Mouse (Mus musculus) embryonic facial prominence, embryonic 13.5 days (tissue): ENCODE results near the gene Ppm1g. TPM values are rescaled to one million over a fixed set of nuclear protein-coding genes. Genes with fewer than 3 reads are reported as not detected.

Experiments
- polyA plus RNA-seq: library from polyadenylated mRNA; unstranded; fragments of >200 nt; fragmentation: Nextera tagmentation; extraction: Ambion mirVana; gene quantifications from 2 replicates; pipeline ENCODE4 v1.2.1, GENCODE M21; 2015

Gene Ppm1g
- polyA plus RNA-seq, 1 experiment from 2014 or later = 139 TPM

Other genes starting within 250 kb of the Ppm1g start
- gene Atraid, start 172.4 kb downstream of the Ppm1g start, polyA plus RNA-seq = 123 and 138 TPM in 2 replicates
- gene Slc5a6, start 171.8 kb downstream of the Ppm1g start, polyA plus RNA-seq = 10.2 and 11.8 TPM in 2 replicates
- gene Cad, start 165.9 kb downstream of the Ppm1g start, polyA plus RNA-seq = 27.9 and 30.2 TPM in 2 replicates
- gene Dnajc5g, start 114.4 kb downstream of the Ppm1g start, polyA plus RNA-seq = not detected in 2 replicates
- gene Slc30a3, start 112.5 kb downstream of the Ppm1g start, polyA plus RNA-seq = 0.73 TPM in 1 of 2 replicates, not detected in the other
- gene Trim54, start 104.0 kb downstream of the Ppm1g start, polyA plus RNA-seq = 0.37 and 0.62 TPM in 2 replicates
- gene Ucn, start 81.9 kb downstream of the Ppm1g start, polyA plus RNA-seq = not detected in 2 replicates
- gene Mpv17, start 66.4 kb downstream of the Ppm1g start, polyA plus RNA-seq = 69.4 and 70.2 TPM in 2 replicates
- 0.41 and 2.6 TPM in 2 replicates for gene Gm29609, start 40.8 kb downstream of the Ppm1g start, polyA plus RNA-seq
- gene Gtf3c2, start 40.5 kb downstream of the Ppm1g start, polyA plus RNA-seq = 81.9 and 87.5 TPM in 2 replicates
- 134 and 155 TPM in 2 replicates for gene Snx17, start 27.5 kb downstream of the Ppm1g start, polyA plus RNA-seq
- 61.8 and 71.2 TPM in 2 replicates for gene Eif2b4, start 27.3 kb downstream of the Ppm1g start, polyA plus RNA-seq
- 11.2 and 14.8 TPM in 2 replicates for gene Zfp513, start 18.4 kb downstream of the Ppm1g start, polyA plus RNA-seq
- 159 and 161 TPM in 2 replicates for gene Nrbp1, start 20.2 kb upstream of the Ppm1g start, polyA plus RNA-seq
- gene Gm9970, start 20.5 kb upstream of the Ppm1g start, polyA plus RNA-seq = 0.54 TPM in 1 of 2 replicates, not detected in the other
- gene Krtcap3, start 31.0 kb upstream of the Ppm1g start, polyA plus RNA-seq = 15.4 and 16.2 TPM in 2 replicates
- gene Ift172, start 70.4 kb upstream of the Ppm1g start, polyA plus RNA-seq = 44.8 and 47.1 TPM in 2 replicates
- 80.5 and 89.0 TPM in 2 replicates for gene Fndc4, start 75.4 kb upstream of the Ppm1g start, polyA plus RNA-seq
- gene Gckr, start 76.8 kb upstream of the Ppm1g start, polyA plus RNA-seq = 0.79 and 1.0 TPM in 2 replicates
- gene Zfp512, start 231.7 kb upstream of the Ppm1g start, polyA plus RNA-seq = 68.7 and 82.2 TPM in 2 replicates